Mouse (Mus musculus): Measurements from ENCODE around the gene Cnnm4.

DNA sequence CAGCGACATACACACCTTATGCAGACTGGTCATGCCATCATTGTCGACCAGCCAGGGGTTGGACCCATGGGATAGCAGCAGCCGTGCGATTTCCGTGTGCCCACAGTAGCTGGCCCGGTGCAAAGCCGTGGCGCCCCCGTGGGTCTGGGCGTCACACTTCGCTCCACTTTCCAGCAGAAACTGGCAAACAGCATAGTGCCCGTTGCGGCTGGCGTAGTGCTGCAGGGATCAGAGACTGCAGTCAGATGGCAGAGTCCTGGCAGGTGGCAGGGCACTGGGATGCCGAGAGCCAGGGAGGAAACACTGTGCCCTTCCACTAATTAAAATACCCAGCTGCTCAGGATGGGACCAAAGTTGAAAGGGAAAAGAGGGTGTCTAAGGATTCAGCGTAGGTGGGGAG is 70.4 kb downstream of the Cnnm4 start:
- TF ChIP-seq POLR2A (IDR thresholded peaks at IDR 0.05; ENCODE audit: borderline replicate concordance, low read depth, low read length) (no peak), CTCF (IDR thresholded peaks at IDR 0.05; ENCODE audit: low read depth, low read length) (no peak)
